Mouse (Mus musculus): ENCODE measurements around the gene Slc1a7. TPM values are rescaled to one million over a fixed set of nuclear protein-coding genes. Genes with fewer than 3 reads are reported as not detected.

The Slc1a7 gene
- polyA plus RNA-seq, 1 experiment, result 0.22 TPM

DNA sequence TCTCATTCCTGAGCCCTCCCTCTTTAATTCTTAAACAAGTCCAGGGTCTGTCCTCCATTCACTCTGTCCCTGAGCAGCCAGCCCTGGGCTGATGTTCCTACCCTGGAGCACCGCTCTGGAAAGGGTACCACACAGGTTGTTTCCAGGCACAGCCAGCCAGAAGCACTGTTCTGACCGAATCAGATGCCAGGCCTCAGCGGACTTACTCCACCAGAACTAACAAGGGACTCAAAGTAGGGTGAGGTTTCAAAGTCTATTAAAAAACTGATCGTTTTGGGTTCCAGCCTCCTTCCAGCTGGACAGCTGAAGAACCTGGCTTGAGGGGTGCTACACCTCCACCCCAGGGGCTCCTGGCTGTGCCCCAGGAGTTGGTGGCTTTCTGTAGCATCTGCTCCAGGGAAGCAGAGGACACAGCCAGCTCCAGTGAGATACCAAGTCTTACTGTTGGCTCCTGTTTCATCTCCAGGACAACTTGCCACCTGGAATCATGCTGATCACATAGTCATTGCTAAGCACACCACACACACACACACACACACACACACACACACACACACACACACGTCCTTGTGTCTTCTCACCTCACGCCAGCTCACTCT is 12.0 kb downstream of the Slc1a7 start:
- Histone ChIP-seq H3K4me2 (ENCODE audit: low read depth) (no peak overlapping the region), H3K4me3 (no peak overlapping the region), H3K79me2 (ENCODE audit: control insufficient read depth, insufficient read depth) (no peaks in the 10 kb centered on the region), H3K27me3 (ENCODE audit: control insufficient read depth, insufficient read depth, insufficient read length) (peaks cover 12% of the 10 kb centered on the region), H3ac (ENCODE audit: control insufficient read depth, insufficient read length) (no peak overlapping the region), H3K36me3 (ENCODE audit: control insufficient read depth, insufficient read depth) (no peaks in the 10 kb centered on the region)
- TF ChIP-seq REST (IDR thresholded peaks at IDR 0.05; ENCODE audit: insufficient read depth, insufficient read length) (no peak), CEBPB (IDR thresholded peaks at IDR 0.05; ENCODE audit: insufficient read depth, poor library complexity, severe bottlenecking) (no peak), TCF12 (IDR thresholded peaks at IDR 0.05; ENCODE audit: insufficient read depth, poor library complexity, severe bottlenecking) (no peak)

DNA sequence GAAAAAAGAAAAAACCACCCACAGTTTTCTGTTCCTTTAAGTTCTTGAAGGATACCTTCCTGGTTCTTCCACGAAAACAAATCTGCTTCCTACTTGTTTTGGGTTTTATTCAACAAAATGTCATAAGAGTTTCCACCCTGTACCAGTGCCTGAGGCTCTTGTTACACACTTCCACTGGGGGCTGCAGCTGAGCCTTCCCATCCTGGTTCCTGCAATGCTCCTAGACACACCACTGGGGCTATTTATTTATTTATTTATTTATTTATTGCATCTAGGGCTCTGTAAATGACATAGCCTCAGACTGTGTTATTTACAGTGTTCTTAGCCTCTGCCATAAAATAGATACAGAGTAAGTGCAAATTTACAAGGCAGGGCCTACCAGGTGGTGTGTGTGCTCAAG is 15.6 kb downstream of the Slc1a7 start:
- no peak overlapping the region for H3K4me3 ChIP-seq
- no peaks in the 10 kb centered on the region for H3K27me3 ChIP-seq (ENCODE audit: control insufficient read depth, insufficient read depth, insufficient read length)
- H3ac ChIP-seq (ENCODE audit: control insufficient read depth, insufficient read length), result no peak overlapping the region
- no peak overlapping the region for H3K4me2 ChIP-seq (ENCODE audit: low read depth)
- no peaks in the 10 kb centered on the region for H3K36me3 ChIP-seq (ENCODE audit: control insufficient read depth, insufficient read depth)
- H3K79me2 ChIP-seq (ENCODE audit: control insufficient read depth, insufficient read depth), result no peaks in the 10 kb centered on the region
- TF ChIP-seq MAX (IDR thresholded peaks at IDR 0.05; ENCODE audit: low read depth) (no peak), MYOG (IDR thresholded peaks at IDR 0.05; ENCODE audit: control insufficient read depth in 1 of 3, insufficient read depth in 1 of 3, insufficient read length in 2 of 3, low read depth in 2 of 3) (no peak), MYOD1 (IDR thresholded peaks at IDR 0.05; ENCODE audit: control insufficient read depth in 1 of 3, insufficient read length in 2 of 3, low read depth in 2 of 3) (no peak), POLR2AphosphoS2 (IDR thresholded peaks at IDR 0.05; ENCODE audit: insufficient read length, low read depth) (no peak), REST (IDR thresholded peaks at IDR 0.05; ENCODE audit: insufficient read depth, insufficient read length) (no peak), CEBPB (IDR thresholded peaks at IDR 0.05; ENCODE audit: insufficient read depth, poor library complexity, severe bottlenecking) (no peak), POLR2A (IDR thresholded peaks at IDR 0.05; ENCODE audit: insufficient read length, low read depth) (no peak), TCF3 (IDR thresholded peaks at IDR 0.05; ENCODE audit: insufficient read length, low read depth) (no peak), TCF12 (IDR thresholded peaks at IDR 0.05; ENCODE audit: insufficient read depth, poor library complexity, severe bottlenecking) (no peak), USF1 (IDR thresholded peaks at IDR 0.05; ENCODE audit: low read depth) (no peak), SRF (IDR thresholded peaks at IDR 0.05; ENCODE audit: control insufficient read depth, insufficient read length, low read depth) (no peak), E2F4 (IDR thresholded peaks at IDR 0.05; ENCODE audit: insufficient read depth) (no peak)

DNA sequence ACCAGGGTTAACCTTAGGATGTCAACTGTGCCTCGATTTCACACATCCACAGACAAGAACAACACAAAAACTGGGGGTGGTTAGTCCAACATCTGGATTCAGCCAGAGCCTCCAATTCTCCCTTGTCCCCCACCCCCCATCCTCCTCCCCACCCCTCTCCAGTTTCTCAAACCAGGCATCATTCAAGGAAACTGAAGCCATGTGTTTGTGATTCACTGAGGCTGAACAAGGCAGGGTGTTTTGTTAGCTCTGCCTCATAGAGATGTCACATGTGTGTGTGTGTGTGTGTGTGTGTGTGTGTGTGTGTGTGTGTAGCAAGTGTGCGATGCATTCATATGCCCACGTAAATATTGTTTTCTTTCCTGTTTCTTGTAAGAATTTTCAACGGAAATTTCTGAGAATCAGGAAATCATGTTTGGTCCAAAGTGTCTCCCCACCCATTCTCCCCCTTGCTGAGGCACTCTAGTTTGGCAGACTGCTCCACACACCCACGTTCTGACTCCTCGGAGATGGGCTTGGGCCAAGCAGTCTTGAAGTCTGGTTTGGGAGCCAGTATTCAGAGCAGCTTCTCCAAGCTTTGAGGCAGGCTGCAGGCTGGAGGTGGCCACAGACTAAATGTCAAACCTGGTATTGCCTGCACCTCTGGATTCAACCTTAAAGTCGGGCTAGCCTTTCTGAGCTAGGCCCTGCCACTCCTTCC is 16.3 kb downstream of the Slc1a7 start:
- Histone ChIP-seq H3K4me3 (no peak overlapping the region), H3K36me3 (ENCODE audit: control insufficient read depth, insufficient read depth) (no peaks in the 10 kb centered on the region), H3K79me2 (ENCODE audit: control insufficient read depth, insufficient read depth) (no peaks in the 10 kb centered on the region), H3K4me2 (ENCODE audit: low read depth) (peak overlapping the region; percentile 12), H3ac (ENCODE audit: control insufficient read depth, insufficient read length) (no peak overlapping the region), H3K27me3 (ENCODE audit: control insufficient read depth, insufficient read depth, insufficient read length) (no peaks in the 10 kb centered on the region)
- no peak for TF ChIP-seq POLR2A (IDR thresholded peaks at IDR 0.05; ENCODE audit: insufficient read length, low read depth)

DNA sequence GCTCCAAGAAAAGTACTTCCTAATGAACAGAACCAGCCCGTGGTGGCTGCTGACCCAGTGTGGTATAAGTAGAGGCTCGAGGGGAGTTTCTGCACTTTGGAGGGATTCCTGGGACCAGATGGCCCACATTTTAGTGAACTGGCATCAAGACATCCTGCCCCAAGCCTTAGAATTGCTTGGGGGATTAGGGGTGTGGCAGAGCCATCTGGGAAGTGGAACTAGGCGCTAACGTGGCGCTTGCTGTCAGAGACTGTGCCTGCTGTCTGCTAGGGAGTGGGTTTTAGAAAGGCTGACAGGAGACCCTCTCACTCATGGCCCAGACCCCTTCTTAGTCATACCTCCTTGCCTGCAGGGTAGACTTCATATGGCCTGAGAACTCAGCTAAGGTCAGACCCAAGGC is 17.7 kb downstream of the Slc1a7 start:
- Histone ChIP-seq H3K27me3 (ENCODE audit: control insufficient read depth, insufficient read depth, insufficient read length) (no peaks in the 10 kb centered on the region), H3ac (ENCODE audit: control insufficient read depth, insufficient read length) (no peak overlapping the region), H3K79me2 (ENCODE audit: control insufficient read depth, insufficient read depth) (no peaks in the 10 kb centered on the region), H3K4me3 (no peak overlapping the region), H3K36me3 (ENCODE audit: control insufficient read depth, insufficient read depth) (no peaks in the 10 kb centered on the region), H3K4me2 (ENCODE audit: low read depth) (no peak overlapping the region)
- TF ChIP-seq POLR2A (IDR thresholded peaks at IDR 0.05; ENCODE audit: insufficient read length, low read depth) (no peak), E2F4 (IDR thresholded peaks at IDR 0.05; ENCODE audit: insufficient read depth) (no peak), MYOD1 (IDR thresholded peaks at IDR 0.05; ENCODE audit: control insufficient read depth in 1 of 3, insufficient read length in 2 of 3, low read depth in 2 of 3) (no peak), SRF (IDR thresholded peaks at IDR 0.05; ENCODE audit: control insufficient read depth, insufficient read length, low read depth) (no peak), MYOG (IDR thresholded peaks at IDR 0.05; ENCODE audit: control insufficient read depth in 1 of 3, insufficient read depth in 1 of 3, insufficient read length in 2 of 3, low read depth in 2 of 3) (no peak), USF1 (IDR thresholded peaks at IDR 0.05; ENCODE audit: low read depth) (no peak), MAX (IDR thresholded peaks at IDR 0.05; ENCODE audit: low read depth) (no peak), TCF12 (IDR thresholded peaks at IDR 0.05; ENCODE audit: insufficient read depth, poor library complexity, severe bottlenecking) (no peak), POLR2AphosphoS2 (IDR thresholded peaks at IDR 0.05; ENCODE audit: insufficient read length, low read depth) (no peak), REST (IDR thresholded peaks at IDR 0.05; ENCODE audit: insufficient read depth, insufficient read length) (no peak), CEBPB (IDR thresholded peaks at IDR 0.05; ENCODE audit: insufficient read depth, poor library complexity, severe bottlenecking) (no peak), TCF3 (IDR thresholded peaks at IDR 0.05; ENCODE audit: insufficient read length, low read depth) (no peak)

DNA sequence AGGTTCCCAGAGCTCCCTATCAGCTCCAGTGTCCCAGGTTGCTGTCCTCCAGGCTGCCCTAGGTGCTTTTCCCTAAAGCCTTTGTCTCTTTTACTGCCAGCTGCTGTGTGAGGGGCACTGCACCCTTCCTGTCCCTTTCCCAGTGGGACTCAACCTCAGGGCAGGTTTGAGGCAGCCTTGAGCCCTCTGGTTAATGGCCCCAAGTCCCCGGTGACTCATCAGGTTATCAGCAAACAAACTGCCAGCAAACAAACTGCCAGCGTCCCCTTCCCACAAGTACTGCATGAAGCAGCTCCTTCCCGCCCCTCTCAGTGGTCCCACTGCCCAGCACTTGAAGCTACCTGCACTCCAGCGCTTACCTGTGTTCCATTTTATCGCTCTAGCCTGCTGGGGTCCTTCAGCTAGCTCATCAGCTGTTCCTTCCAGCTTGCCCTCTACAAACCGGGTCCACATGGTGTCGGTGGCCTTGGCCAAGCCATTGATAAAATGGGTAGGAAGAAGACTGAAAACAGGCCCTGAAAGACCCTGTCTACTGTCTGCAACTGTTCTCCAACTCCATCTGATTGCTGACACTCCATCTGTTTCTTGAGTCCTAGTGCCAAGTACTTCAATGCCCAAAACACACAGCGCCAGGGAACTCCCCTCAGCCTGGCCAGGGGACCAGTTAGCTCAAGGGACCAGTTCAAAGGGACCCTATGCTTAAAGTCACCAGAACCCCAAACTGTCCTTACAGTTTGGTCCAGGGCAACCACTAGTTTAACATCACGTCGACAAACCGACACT is 18.4 kb downstream of the Slc1a7 start:
- Histone ChIP-seq H3K4me3 (no peak overlapping the region), H3K27me3 (ENCODE audit: control insufficient read depth, insufficient read depth, insufficient read length) (no peaks in the 10 kb centered on the region), H3ac (ENCODE audit: control insufficient read depth, insufficient read length) (no peak overlapping the region), H3K4me2 (ENCODE audit: low read depth) (no peak overlapping the region), H3K79me2 (ENCODE audit: control insufficient read depth, insufficient read depth) (no peaks in the 10 kb centered on the region), H3K36me3 (ENCODE audit: control insufficient read depth, insufficient read depth) (no peaks in the 10 kb centered on the region)
- TF ChIP-seq TCF3 (IDR thresholded peaks at IDR 0.05; ENCODE audit: insufficient read length, low read depth) (no peak), POLR2A (IDR thresholded peaks at IDR 0.05; ENCODE audit: insufficient read length, low read depth) (no peak), SRF (IDR thresholded peaks at IDR 0.05; ENCODE audit: control insufficient read depth, insufficient read length, low read depth) (no peak), TCF12 (IDR thresholded peaks at IDR 0.05; ENCODE audit: insufficient read depth, poor library complexity, severe bottlenecking) (no peak), E2F4 (IDR thresholded peaks at IDR 0.05; ENCODE audit: insufficient read depth) (no peak), MYOG (IDR thresholded peaks at IDR 0.05; ENCODE audit: control insufficient read depth in 1 of 3, insufficient read depth in 1 of 3, insufficient read length in 2 of 3, low read depth in 2 of 3) (no peak), MYOD1 (IDR thresholded peaks at IDR 0.05; ENCODE audit: control insufficient read depth in 1 of 3, insufficient read length in 2 of 3, low read depth in 2 of 3) (no peak), MAX (IDR thresholded peaks at IDR 0.05; ENCODE audit: low read depth) (no peak), POLR2AphosphoS2 (IDR thresholded peaks at IDR 0.05; ENCODE audit: insufficient read length, low read depth) (no peak), REST (IDR thresholded peaks at IDR 0.05; ENCODE audit: insufficient read depth, insufficient read length) (no peak), CEBPB (IDR thresholded peaks at IDR 0.05; ENCODE audit: insufficient read depth, poor library complexity, severe bottlenecking) (no peak), USF1 (IDR thresholded peaks at IDR 0.05; ENCODE audit: low read depth) (no peak)

All from myocyte (in vitro differentiated cells).